Mouse (Mus musculus) stomach, postnatal 0 days (tissue): ENCODE measurements around the gene Mnat1.

ENCODE experiments used
- CTCF ChIP-seq: IDR thresholded peaks from 2 replicates; pipeline ENCODE4 v1.5.1; 2016; ENCODE audit warnings: antibody characterized with exemption, low read depth, mild to moderate bottlenecking, moderate library complexity
- EP300 ChIP-seq: optimal IDR thresholded peaks from 2 replicates; pipeline ENCODE3; 2016; ENCODE audit warnings: antibody characterized with exemption

- no peak for TF ChIP-seq CTCF
- no peak for TF ChIP-seq EP300
Measured at GRCm38 (mm10) chr12:73170794-73171193, 47.3 kb downstream of the Mnat1 start.
